Comparison of ENCODE assay signal across 25 mouse cellular contexts in genomic region chr3:101902344-101902743, GRCm38 (mm10). TPM values are rescaled to one million over a fixed set of nuclear protein-coding genes. Genes with fewer than 3 reads are reported as not detected.
A peak's percentile ranks its signal among the peaks of the same experiment; 100 is the strongest.
DNase-seq lines count a peak whose midpoint lies in the region; ATAC-seq and TF ChIP-seq lines count a peak whose summit lies in the region.
"Had no signal": no experiment of that assay in that cellular context is flagged by ENCODE, and none has a peak within 500 bp of the region (broad histone marks: within the 10 kb centered on the region; RNA-seq: fewer than 3 reads in every experiment).

No protein-coding gene starts in this region.

- intact Hi-C loops in heart, postnatal 36 days (cut with DNase I) = no loop called here

- H3K9me3 ChIP-seq in forebrain, embryonic 16.5 days (ENCODE audit: control insufficient read depth, low read length) = no peaks in the 10 kb centered on the region
- no peaks in the 10 kb centered on the region for H3K9me3 ChIP-seq in forebrain, embryonic 12.5 days
- no peaks in the 10 kb centered on the region for H3K9me3 ChIP-seq in heart, embryonic 14.5 days (ENCODE audit: control insufficient read depth, low read length)
- no peaks in the 10 kb centered on the region for H3K9me3 ChIP-seq in lung, embryonic 14.5 days (ENCODE audit: low read depth, low read length)
- no peaks in the 10 kb centered on the region for H3K9me3 ChIP-seq in heart, postnatal 0 days (replicated peaks; ENCODE audit: control insufficient read depth, low read length)
- H3K9me3 ChIP-seq: kidney, embryonic 15.5 days; limb, embryonic 15.5 days; liver, embryonic 15.5 days; midbrain, embryonic 13.5 days; neural tube, embryonic 12.5 days had no signal

- H3K36me3 ChIP-seq in forebrain, embryonic 16.5 days (ENCODE audit: control insufficient read depth, insufficient read depth) = no peaks in the 10 kb centered on the region
- H3K36me3 ChIP-seq in forebrain, embryonic 12.5 days (replicated peaks) = no peaks in the 10 kb centered on the region
- no peaks in the 10 kb centered on the region for H3K36me3 ChIP-seq in heart, embryonic 14.5 days (ENCODE audit: control insufficient read depth, insufficient read depth, low read length)
- no peaks in the 10 kb centered on the region for H3K36me3 ChIP-seq in lung, embryonic 14.5 days (ENCODE audit: insufficient read depth)
- H3K36me3 ChIP-seq in heart, postnatal 0 days (replicated peaks; ENCODE audit: control insufficient read depth, insufficient read depth, low read length) = no peaks in the 10 kb centered on the region
- H3K36me3 ChIP-seq: kidney, embryonic 15.5 days; limb, embryonic 15.5 days; liver, embryonic 15.5 days; midbrain, embryonic 13.5 days had no signal

- H3K4me2 ChIP-seq in forebrain, embryonic 16.5 days (ENCODE audit: low read length) = no peak overlapping the region
- no peak overlapping the region for H3K4me2 ChIP-seq in forebrain, embryonic 12.5 days
- H3K4me2 ChIP-seq in heart, embryonic 14.5 days (ENCODE audit: low read length) = peak overlapping the region; percentile 46
- H3K4me2 ChIP-seq in lung, embryonic 14.5 days = no peak overlapping the region
- no peak overlapping the region for H3K4me2 ChIP-seq in heart, postnatal 0 days (ENCODE audit: low read depth, low read length)
- H3K4me2 ChIP-seq: hindbrain, embryonic 14.5 days; kidney, embryonic 15.5 days; limb, embryonic 15.5 days; liver, embryonic 15.5 days; midbrain, embryonic 13.5 days; neural tube, embryonic 12.5 days had no signal

- peak; percentile 49; the same call in 1 of the 2 replicates for ATAC-seq in forebrain, embryonic 16.5 days
- no peak for ATAC-seq in forebrain, embryonic 12.5 days (ENCODE audit: low FRiP score)
- peak; percentile 62; the same call in 1 of the 2 replicates for ATAC-seq in heart, embryonic 14.5 days (ENCODE audit: insufficient number of reproducible peaks, insufficient read depth, low FRiP score, low read depth)
- 0 out of 2 replicates have a peak, but pooled peaks have one; percentile 24 for ATAC-seq in lung, embryonic 14.5 days (ENCODE audit: insufficient read depth)
- ATAC-seq in heart, postnatal 0 days (ENCODE audit: insufficient read depth, low read depth) = peak; percentile 88

- no peak overlapping the region for H3K27ac ChIP-seq in forebrain, embryonic 16.5 days (ENCODE audit: low read length)
- no peak overlapping the region for H3K27ac ChIP-seq in forebrain, embryonic 12.5 days
- H3K27ac ChIP-seq in heart, embryonic 14.5 days (replicated peaks in 1 of 2; ENCODE audit: control insufficient read depth in 1 of 2, insufficient read depth in 1 of 2, low read depth in 2 of 2, low read length in 2 of 2) = peak overlapping the region; percentile 77 to 80
- peak overlapping the region; percentile 63 for H3K27ac ChIP-seq in lung, embryonic 14.5 days (ENCODE audit: low read depth)
- peak overlapping the region; percentile 65 for H3K27ac ChIP-seq in heart, postnatal 0 days (ENCODE audit: low read depth)
- H3K27ac ChIP-seq: hindbrain, embryonic 14.5 days; kidney, embryonic 15.5 days; limb, embryonic 15.5 days; liver, embryonic 15.5 days; midbrain, embryonic 13.5 days; neural tube, embryonic 12.5 days had no signal

- 59% methylated on average over 7 of the region's 7 CpGs for WGBS in forebrain, embryonic 16.5 days
- WGBS in forebrain, embryonic 12.5 days = 73% methylated on average over 7 of the region's 7 CpGs
- 24% methylated on average over 7 of the region's 7 CpGs for WGBS in heart, embryonic 14.5 days
- 41% methylated on average over 7 of the region's 7 CpGs for WGBS in lung, embryonic 14.5 days
- WGBS in heart, postnatal 0 days = 22% methylated on average over 7 of the region's 7 CpGs

- no peak for TF ChIP-seq CTCF in lung, embryonic 14.5 days (IDR thresholded peaks at IDR 0.05; ENCODE audit: low read depth)
- no peak for TF ChIP-seq CTCF in heart, postnatal 0 days (IDR thresholded peaks at IDR 0.05; ENCODE audit: low read depth)

- no peak overlapping the region for H3K4me3 ChIP-seq in forebrain, embryonic 16.5 days (replicated peaks; ENCODE audit: low read length)
- H3K4me3 ChIP-seq in forebrain, embryonic 12.5 days (replicated peaks) = no peak overlapping the region
- H3K4me3 ChIP-seq in heart, embryonic 14.5 days (ENCODE audit: control insufficient read depth in 1 of 2, insufficient read depth in 1 of 2, low read depth in 1 of 2, low read length in 2 of 2) = no peak overlapping the region
- no peak overlapping the region for H3K4me3 ChIP-seq in lung, embryonic 14.5 days (ENCODE audit: low read depth, low read length)
- no peak overlapping the region for H3K4me3 ChIP-seq in heart, postnatal 0 days (ENCODE audit: low read depth, low read length)
- H3K4me3 ChIP-seq: kidney, embryonic 15.5 days; limb, embryonic 15.5 days; liver, embryonic 15.5 days; midbrain, embryonic 13.5 days; neural tube, embryonic 12.5 days had no signal

- no peak overlapping the region for H3K9ac ChIP-seq in forebrain, embryonic 16.5 days (replicated peaks; ENCODE audit: low read depth, low read length)
- no peak overlapping the region for H3K9ac ChIP-seq in forebrain, embryonic 12.5 days
- H3K9ac ChIP-seq in heart, embryonic 14.5 days (ENCODE audit: low read length) = no peak overlapping the region; the same call in 1 of the 2 replicates
- no peak overlapping the region; the same call in 1 of the 2 replicates for H3K9ac ChIP-seq in lung, embryonic 14.5 days
- no peak overlapping the region for H3K9ac ChIP-seq in heart, postnatal 0 days (replicated peaks; ENCODE audit: low read depth, low read length)
- H3K9ac ChIP-seq: hindbrain, embryonic 14.5 days; kidney, embryonic 15.5 days; limb, embryonic 15.5 days; liver, embryonic 15.5 days; midbrain, embryonic 13.5 days; neural tube, embryonic 12.5 days had no signal

- TF ChIP-seq EP300 in heart, postnatal 0 days (IDR thresholded peaks at IDR 0.05; ENCODE audit: low read depth) = no peak

- no peaks in the 10 kb centered on the region; the same call in 1 of the 2 replicates for H3K4me1 ChIP-seq in forebrain, embryonic 16.5 days (replicated peaks; ENCODE audit: control insufficient read depth, insufficient read depth, low read length)
- H3K4me1 ChIP-seq in forebrain, embryonic 12.5 days = peaks cover 6% of the 10 kb centered on the region; the same call in 1 of the 2 replicates
- H3K4me1 ChIP-seq in heart, embryonic 14.5 days (ENCODE audit: control insufficient read depth in 2 of 2, insufficient read depth in 2 of 2, low read length in 2 of 2) = peaks cover 34 to 46% of the 10 kb centered on the region in 2 experiments
- no peaks in the 10 kb centered on the region for H3K4me1 ChIP-seq in lung, embryonic 14.5 days (ENCODE audit: insufficient read depth)
- peaks cover 26% of the 10 kb centered on the region for H3K4me1 ChIP-seq in heart, postnatal 0 days (ENCODE audit: control insufficient read depth, insufficient read depth)
- H3K4me1 ChIP-seq: neural tube, embryonic 12.5 days had no signal

- no peak for DNase-seq in heart, postnatal 36 days
- DNase-seq in lung, embryonic 14.5 days = peak; percentile 33
- no peak for DNase-seq in lung, postnatal 4 days
- peak; percentile 76 for DNase-seq in heart, postnatal 0 days (ENCODE audit: low spot score)
- DNase-seq in ovary, postnatal 10 days (ENCODE audit: low spot score) = no peak
- DNase-seq: adrenal gland, postnatal 25 days; cerebellum, adult 11-12 months; embryo, embryonic 11 days; layer of hippocampus, postnatal 36 days; right cerebral cortex, adult 18-20 months; thymus, postnatal 36 days had no signal

- H3K27me3 ChIP-seq in forebrain, embryonic 16.5 days (replicated peaks; ENCODE audit: control insufficient read depth, insufficient read depth, low read length) = no peaks in the 10 kb centered on the region
- no peaks in the 10 kb centered on the region for H3K27me3 ChIP-seq in forebrain, embryonic 12.5 days
- no peaks in the 10 kb centered on the region for H3K27me3 ChIP-seq in heart, embryonic 14.5 days (ENCODE audit: control insufficient read depth, insufficient read depth, low read length)
- no peaks in the 10 kb centered on the region for H3K27me3 ChIP-seq in lung, embryonic 14.5 days (ENCODE audit: insufficient read depth, low read length)
- H3K27me3 ChIP-seq in heart, postnatal 0 days (ENCODE audit: control insufficient read depth, insufficient read depth, low read length) = no peaks in the 10 kb centered on the region
- H3K27me3 ChIP-seq: CH12.LX; kidney, embryonic 15.5 days; limb, embryonic 15.5 days; liver, embryonic 15.5 days; midbrain, embryonic 13.5 days; neural tube, embryonic 12.5 days had no signal

RNA-seq across cellular contexts. Expression of gene Slc22a15, which starts 21.9 kb away (rescaled TPM):
- polyA plus RNA-seq in forebrain, embryonic 16.5 days (2015; fragmentation: Nextera tagmentation; extraction: Ambion mirVana) = 3.9 and 4.6 TPM in 2 replicates
- polyA plus RNA-seq in forebrain, embryonic 12.5 days (2016; fragmentation: Nextera tagmentation; extraction: Ambion mirVana) = 6.3 and 6.4 TPM in 2 replicates
- 5.1 and 6.1 TPM in 2 replicates for polyA plus RNA-seq in heart, embryonic 14.5 days (2014; fragmentation: Nextera tagmentation; extraction: Ambion mirVana)
- 1 to 10 TPM; 2.5 to 2.8 TPM for total RNA-seq in heart, postnatal 36 days (2021)
- polyA plus RNA-seq in lung, embryonic 14.5 days (2014; fragmentation: Nextera tagmentation; extraction: Ambion mirVana) = 5.1 and 5.4 TPM in 2 replicates
- 9.3 and 11.0 TPM in 2 replicates for total RNA-seq in heart, postnatal 0 days (2014; rRNA removed; ENCODE audit: low replicate concordance)
- polyA plus RNA-seq in heart, postnatal 0 days (2015; fragmentation: Nextera tagmentation; extraction: Ambion mirVana) = 3.2 TPM in 2 replicates

RNA-seq across cellular contexts. Expression of gene Mab21l3, which starts 53.6 kb away (rescaled TPM):
- 0.35 and 0.41 TPM in 2 replicates for polyA plus RNA-seq in forebrain, embryonic 16.5 days (2015; fragmentation: Nextera tagmentation; extraction: Ambion mirVana)
- 0.66 and 0.78 TPM in 2 replicates for polyA plus RNA-seq in forebrain, embryonic 12.5 days (2016; fragmentation: Nextera tagmentation; extraction: Ambion mirVana)
- 0.09 and 0.13 TPM in 2 replicates for polyA plus RNA-seq in heart, embryonic 14.5 days (2014; fragmentation: Nextera tagmentation; extraction: Ambion mirVana)
- total RNA-seq in heart, postnatal 36 days (2021) = not detected
- 0.12 and 0.68 TPM in 2 replicates for polyA plus RNA-seq in lung, embryonic 14.5 days (2014; fragmentation: Nextera tagmentation; extraction: Ambion mirVana)
- total RNA-seq in heart, postnatal 0 days (2014; rRNA removed; ENCODE audit: low replicate concordance) = 1.6 TPM in 1 of 2 replicates, not detected in the other
- polyA plus RNA-seq in heart, postnatal 0 days (2015; fragmentation: Nextera tagmentation; extraction: Ambion mirVana) = 0.10 and 0.14 TPM in 2 replicates
- total RNA-seq: gastrocnemius, adult 8-10 months; layer of hippocampus, adult 18-20 months; megakaryocyte, adult 5-6 weeks; MEL had no signal
- polyA plus RNA-seq: liver, embryonic 15.5 days had no signal

Comparison
In these comparisons a context has a peak if more than half of its experiments do, and no peak if none do; other contexts are left out.
1. DNase-seq: peak in lung, embryonic 14.5 days (single experiment) and heart, postnatal 0 days (single experiment); none in heart, postnatal 36 days (0 of 2), lung, postnatal 4 days (0 of 2) and ovary, postnatal 10 days (single experiment).
2. H3K27ac ChIP-seq: peak in heart, embryonic 14.5 days (2 of 2), lung, embryonic 14.5 days (single experiment) and heart, postnatal 0 days (single experiment); none in forebrain, embryonic 16.5 days (single experiment) and forebrain, embryonic 12.5 days (single experiment).